Mouse (Mus musculus): ENCODE results near the gene Serpinb9. TPM values are rescaled to one million over a fixed set of nuclear protein-coding genes. Genes with fewer than 3 reads are reported as not detected.

The Serpinb9 gene
- polyA plus RNA-seq, 1 experiment from 2014 or later = 10.8 TPM

- ATAC-seq (replicated peaks; ENCODE audit: low FRiP score, low TSS enrichment, low read depth) = no peak
- Histone ChIP-seq H3K9me3 (ENCODE audit: control insufficient read depth, low read length) (no peaks in the 10 kb centered on the region), H3K4me2 (ENCODE audit: low read length) (no peak overlapping the region), H3K4me3 (ENCODE audit: low read depth, low read length) (no peak overlapping the region), H3K9ac (ENCODE audit: low read length) (no peak overlapping the region), H3K4me1 (replicated peaks; ENCODE audit: control insufficient read depth, insufficient read depth, low read length) (no peaks in the 10 kb centered on the region), H3K27ac (ENCODE audit: low read depth) (no peak overlapping the region), H3K36me3 (ENCODE audit: control insufficient read depth, insufficient read depth, low read length) (no peaks in the 10 kb centered on the region), H3K27me3 (replicated peaks; ENCODE audit: control insufficient read depth, insufficient read depth, low read length) (no peaks in the 10 kb centered on the region)
- 76% methylated on average over 1 of the region's 1 CpGs for WGBS
- DNase-seq (ENCODE audit: low spot score) = no peak
These were observed 32.5 kb downstream of the Serpinb9 start for GRCm38 (mm10) chr13:33035506-33035905.

DNA sequence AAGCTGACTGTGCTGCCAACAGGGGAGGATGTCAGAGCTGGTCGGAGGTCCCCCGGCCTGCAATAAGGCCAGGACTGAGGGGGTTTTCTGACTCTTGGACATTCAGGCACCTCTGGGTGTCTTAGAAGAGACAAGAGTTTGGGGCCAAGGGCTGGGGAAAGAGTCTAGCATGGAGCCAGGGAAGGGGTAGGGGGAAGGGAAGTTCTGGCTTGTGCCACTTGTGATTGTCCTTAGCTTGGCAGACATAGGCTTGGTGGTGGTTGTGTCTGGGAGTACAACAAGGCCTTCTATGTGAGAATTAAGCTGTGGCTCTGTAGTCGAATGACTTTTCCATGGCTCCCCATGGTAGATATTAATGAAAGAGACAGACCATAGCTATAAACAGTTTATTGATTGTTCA is 40.5 kb downstream of the Serpinb9 start:
- Histone ChIP-seq H3K36me3 (ENCODE audit: control insufficient read depth, insufficient read depth, low read length) (no peaks in the 10 kb centered on the region), H3K9me3 (ENCODE audit: control insufficient read depth, low read length) (no peaks in the 10 kb centered on the region), H3K9ac (ENCODE audit: low read length) (no peak overlapping the region), H3K4me3 (ENCODE audit: low read depth, low read length) (no peak overlapping the region), H3K4me1 (replicated peaks; ENCODE audit: control insufficient read depth, insufficient read depth, low read length) (no peaks in the 10 kb centered on the region), H3K27ac (ENCODE audit: low read depth) (no peak overlapping the region), H3K4me2 (ENCODE audit: low read length) (no peak overlapping the region), H3K27me3 (replicated peaks; ENCODE audit: control insufficient read depth, insufficient read depth, low read length) (no peaks in the 10 kb centered on the region)
- ATAC-seq (replicated peaks; ENCODE audit: low FRiP score, low TSS enrichment, low read depth) (no peak), DNase-seq (ENCODE audit: low spot score) (no peak)
- WGBS = 92% methylated on average over 3 of the region's 3 CpGs

DNA sequence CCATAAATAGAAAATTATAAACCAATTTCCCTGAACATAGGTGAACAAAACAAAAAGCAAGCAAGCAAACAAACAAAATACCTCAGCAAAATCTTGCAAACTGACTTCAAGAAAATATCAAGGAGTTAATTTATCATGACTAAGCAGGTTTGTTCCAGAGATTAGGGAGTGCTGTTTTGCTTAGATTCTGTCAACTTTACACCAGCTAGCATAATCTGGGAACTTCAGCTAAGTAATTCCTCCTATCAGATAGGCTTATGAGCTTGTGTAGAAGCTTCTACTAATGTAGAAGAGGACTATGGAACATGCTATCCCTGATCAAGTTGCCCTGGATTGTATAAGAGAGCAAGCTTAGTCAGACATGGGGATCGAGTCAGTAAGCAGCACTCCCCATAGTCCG is 44.2 kb downstream of the Serpinb9 start:
- ATAC-seq (replicated peaks; ENCODE audit: low FRiP score, low TSS enrichment, low read depth) = no peak
- no peaks in the 10 kb centered on the region for H3K27me3 ChIP-seq (replicated peaks; ENCODE audit: control insufficient read depth, insufficient read depth, low read length)
- 91% methylated on average over 2 of the region's 2 CpGs for WGBS

DNA sequence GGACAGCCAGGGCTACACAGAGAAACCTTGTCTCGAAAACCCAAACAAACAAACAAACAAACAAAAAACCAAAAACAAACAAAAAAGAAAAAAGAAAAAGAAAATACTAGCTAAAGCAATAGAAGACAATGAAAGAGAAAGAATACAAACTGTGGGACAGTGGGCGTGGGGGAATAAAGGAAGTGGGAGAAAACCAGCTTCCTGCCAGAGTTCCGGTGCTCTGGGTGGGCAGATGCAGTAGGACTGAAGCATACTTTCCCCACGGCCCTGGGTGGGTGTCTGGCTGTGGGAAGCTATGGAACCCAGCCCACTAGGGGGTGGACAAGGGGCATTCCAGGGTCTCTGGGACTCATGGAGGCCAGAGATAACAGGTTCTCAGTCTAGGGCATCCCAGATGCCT is 45.1 kb downstream of the Serpinb9 start:
- Histone ChIP-seq H3K4me3 (ENCODE audit: low read depth, low read length) (no peak overlapping the region), H3K36me3 (ENCODE audit: control insufficient read depth, insufficient read depth, low read length) (no peaks in the 10 kb centered on the region), H3K9me3 (ENCODE audit: control insufficient read depth, low read length) (no peaks in the 10 kb centered on the region), H3K4me1 (replicated peaks; ENCODE audit: control insufficient read depth, insufficient read depth, low read length) (no peaks in the 10 kb centered on the region), H3K27me3 (replicated peaks; ENCODE audit: control insufficient read depth, insufficient read depth, low read length) (no peaks in the 10 kb centered on the region), H3K4me2 (ENCODE audit: low read length) (no peak overlapping the region), H3K27ac (ENCODE audit: low read depth) (no peak overlapping the region), H3K9ac (ENCODE audit: low read length) (no peak overlapping the region)
- 76% methylated on average over 4 of the region's 4 CpGs for WGBS
- DNase-seq (ENCODE audit: low spot score) = no peak
- ATAC-seq (replicated peaks; ENCODE audit: low FRiP score, low TSS enrichment, low read depth) = no peak

More for the DNA sequence above, 44.2 kb downstream of the Serpinb9 start:
- DNase-seq (ENCODE audit: low spot score) = no peak
- H3K4me1 ChIP-seq (replicated peaks; ENCODE audit: control insufficient read depth, insufficient read depth, low read length) = no peaks in the 10 kb centered on the region
- H3K4me2 ChIP-seq (ENCODE audit: low read length) = no peak overlapping the region
- no peak overlapping the region for H3K9ac ChIP-seq (ENCODE audit: low read length)
- no peaks in the 10 kb centered on the region for H3K9me3 ChIP-seq (ENCODE audit: control insufficient read depth, low read length)
- no peak overlapping the region for H3K27ac ChIP-seq (ENCODE audit: low read depth)
- H3K4me3 ChIP-seq (ENCODE audit: low read depth, low read length) = no peak overlapping the region
- no peaks in the 10 kb centered on the region for H3K36me3 ChIP-seq (ENCODE audit: control insufficient read depth, insufficient read depth, low read length)

GRCm38 (mm10) chr13:33051697-33052096 is 48.6 kb downstream of the Serpinb9 start:
- 46% methylated on average over 3 of the region's 3 CpGs for WGBS
- H3K36me3 ChIP-seq (ENCODE audit: control insufficient read depth, insufficient read depth, low read length) = no peaks in the 10 kb centered on the region
- no peak for ATAC-seq (replicated peaks; ENCODE audit: low FRiP score, low TSS enrichment, low read depth)

GRCm38 (mm10) chr13:33063048-33063447 is 60.0 kb downstream of the Serpinb9 start:
- Histone ChIP-seq H3K4me3 (ENCODE audit: low read depth, low read length) (no peak overlapping the region), H3K4me2 (ENCODE audit: low read length) (no peak overlapping the region), H3K27me3 (replicated peaks; ENCODE audit: control insufficient read depth, insufficient read depth, low read length) (no peaks in the 10 kb centered on the region), H3K36me3 (ENCODE audit: control insufficient read depth, insufficient read depth, low read length) (no peaks in the 10 kb centered on the region), H3K9ac (ENCODE audit: low read length) (no peak overlapping the region), H3K4me1 (replicated peaks; ENCODE audit: control insufficient read depth, insufficient read depth, low read length) (no peaks in the 10 kb centered on the region), H3K9me3 (ENCODE audit: control insufficient read depth, low read length) (no peaks in the 10 kb centered on the region), H3K27ac (ENCODE audit: low read depth) (no peak overlapping the region)
- no peak for DNase-seq (ENCODE audit: low spot score)
- ATAC-seq (replicated peaks; ENCODE audit: low FRiP score, low TSS enrichment, low read depth) = no peak
- 87% methylated on average over 1 of the region's 1 CpGs for WGBS

More at GRCm38 (mm10) chr13:33051697-33052096, 48.6 kb downstream of the Serpinb9 start:
- no peak for DNase-seq (ENCODE audit: low spot score)
- Histone ChIP-seq H3K4me2 (ENCODE audit: low read length) (no peak overlapping the region), H3K4me1 (replicated peaks; ENCODE audit: control insufficient read depth, insufficient read depth, low read length) (no peaks in the 10 kb centered on the region), H3K9me3 (ENCODE audit: control insufficient read depth, low read length) (no peaks in the 10 kb centered on the region), H3K27ac (ENCODE audit: low read depth) (no peak overlapping the region), H3K9ac (ENCODE audit: low read length) (no peak overlapping the region), H3K27me3 (replicated peaks; ENCODE audit: control insufficient read depth, insufficient read depth, low read length) (no peaks in the 10 kb centered on the region), H3K4me3 (ENCODE audit: low read depth, low read length) (no peak overlapping the region)

Other genes with a start within 250 kb of the Serpinb9 start
- gene Mylk4, start 219.3 kb upstream of the Serpinb9 start, polyA plus RNA-seq (2014; fragmentation: Nextera tagmentation; extraction: Ambion mirVana) = not detected in 2 replicates
- 16.7 and 20.7 TPM in 2 replicates for gene Wrnip1, start 201.2 kb upstream of the Serpinb9 start, polyA plus RNA-seq (2014; fragmentation: Nextera tagmentation; extraction: Ambion mirVana)
- gene D930007J09Rik, start 200.4 kb upstream of the Serpinb9 start, polyA plus RNA-seq (2014; fragmentation: Nextera tagmentation; extraction: Ambion mirVana) = not detected in 2 replicates
- gene Serpinb1a, start 152.1 kb upstream of the Serpinb9 start, polyA plus RNA-seq (2014; fragmentation: Nextera tagmentation; extraction: Ambion mirVana) = 62.5 and 81.2 TPM in 2 replicates
- gene Serpinb1c, start 105.0 kb upstream of the Serpinb9 start, polyA plus RNA-seq (2014; fragmentation: Nextera tagmentation; extraction: Ambion mirVana) = not detected in 2 replicates
- 3.9 and 4.6 TPM in 2 replicates for gene Serpinb6b, start 38.0 kb upstream of the Serpinb9 start, polyA plus RNA-seq (2014; fragmentation: Nextera tagmentation; extraction: Ambion mirVana)
- 0.12 and 0.17 TPM in 2 replicates for gene Serpinb9b, start 24.2 kb downstream of the Serpinb9 start, polyA plus RNA-seq (2014; fragmentation: Nextera tagmentation; extraction: Ambion mirVana)
- 0.34 TPM in 1 of 2 replicates, not detected in the other for gene Serpinb1b, start 75.3 kb downstream of the Serpinb9 start, polyA plus RNA-seq (2014; fragmentation: Nextera tagmentation; extraction: Ambion mirVana)
- not detected in 2 replicates for gene Serpinb9c, start 156.5 kb downstream of the Serpinb9 start, polyA plus RNA-seq (2014; fragmentation: Nextera tagmentation; extraction: Ambion mirVana)
- gene Serpinb9d, start 189.7 kb downstream of the Serpinb9 start, polyA plus RNA-seq (2014; fragmentation: Nextera tagmentation; extraction: Ambion mirVana) = not detected in 2 replicates
- not detected in 2 replicates for gene Serpinb9e, start 246.4 kb downstream of the Serpinb9 start, polyA plus RNA-seq (2014; fragmentation: Nextera tagmentation; extraction: Ambion mirVana)

Measured in intestine, embryonic 14.5 days (tissue).